Mouse (Mus musculus) MEL (cell line): Measurements from ENCODE around the gene Gm20388.

Experiments used
- CTCF ChIP-seq, 3 experiments: IDR thresholded peaks in 2 of 3; conservative IDR thresholded peaks in 1 of 3; 2 replicates each; pipeline ENCODE4 v1.5.1; 2011 to 2012; ENCODE audit warnings: low read length in 3 of 3, low read depth in 2 of 3, mild to moderate bottlenecking in 2 of 3, improper control_type of control experiment in 1 of 3, inconsistent platforms in 1 of 3, mixed read lengths in 1 of 3, moderate library complexity in 1 of 3; ENCODE audit not compliant: control insufficient read depth in 1 of 3, insufficient read depth in 1 of 3, poor library complexity in 1 of 3, severe bottlenecking in 1 of 3
- EP300 ChIP-seq, 2 experiments: IDR thresholded peaks; 2 replicates each; pipeline ENCODE4 v1.6.1; 2011; ENCODE audit warnings: improper control_type of control experiment in 2 of 2, low read length in 2 of 2, low read depth in 1 of 2, mild to moderate bottlenecking in 1 of 2
- MAZ ChIP-seq: IDR thresholded peaks from 2 replicates; pipeline ENCODE4 v1.6.1; 2012; ENCODE audit warnings: low read depth, mild to moderate bottlenecking, inconsistent platforms, low read length, improper control_type of control experiment
- MYC ChIP-seq: IDR thresholded peaks from 2 replicates; pipeline ENCODE4 v1.6.1; 2011; ENCODE audit warnings: low read depth, mild to moderate bottlenecking, low read length, improper control_type of control experiment, moderate library complexity
- POLR2A ChIP-seq, 2 experiments: IDR thresholded peaks; 2 replicates each; pipeline ENCODE4 v1.6.1; 2011 to 2012; ENCODE audit warnings: low read length in 2 of 2, mild to moderate bottlenecking in 2 of 2, control low read depth in 1 of 2, improper control_type of control experiment in 1 of 2, low read depth in 1 of 2, moderate library complexity in 1 of 2; ENCODE audit not compliant: control insufficient read depth in 1 of 2, insufficient read depth in 1 of 2, poor library complexity in 1 of 2
- SMC3 ChIP-seq: IDR thresholded peaks from 2 replicates; pipeline ENCODE4 v1.6.1; 2011; ENCODE audit warnings: low read depth, low read length, improper control_type of control experiment
- ZNF384 ChIP-seq: IDR thresholded peaks from 2 replicates; pipeline ENCODE4 v1.6.1; 2012; ENCODE audit warnings: low read depth, mild to moderate bottlenecking, inconsistent platforms, low read length, improper control_type of control experiment

DNA sequence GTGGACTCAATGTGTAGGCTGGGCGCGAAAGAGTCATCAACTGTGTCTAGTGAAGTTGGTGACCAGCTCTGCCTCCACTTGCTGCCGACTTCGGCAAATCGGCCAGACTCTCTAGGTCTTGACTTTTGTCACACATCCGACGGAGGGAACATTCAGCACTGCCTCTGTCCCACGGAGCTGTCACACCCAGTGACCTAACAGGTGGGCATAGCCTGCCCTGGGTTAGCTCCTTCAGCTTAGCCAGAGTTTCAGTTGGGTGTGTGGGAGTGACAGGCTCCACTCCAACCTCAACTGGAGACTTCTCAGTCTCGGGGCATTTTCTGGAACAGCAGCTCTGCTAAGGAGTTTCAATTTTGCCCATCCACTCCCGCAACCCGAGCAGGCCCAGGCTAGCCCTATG, 1223.9 kb downstream of the Gm20388 start:
- TF ChIP-seq MYC, result no peak
- no peak for TF ChIP-seq CTCF (IDR thresholded peaks at IDR 0.05 in 2 of 3, conservative IDR thresholded peaks at IDR 0.05 in 1 of 3; ENCODE audit: control insufficient read depth in 1 of 3, insufficient read depth in 1 of 3, low read depth in 2 of 3, low read length in 3 of 3, poor library complexity in 1 of 3, severe bottlenecking in 1 of 3)
- TF ChIP-seq SMC3, result no peak
- TF ChIP-seq ZNF384, result no peak
- no peak for TF ChIP-seq POLR2A (IDR thresholded peaks at IDR 0.05; ENCODE audit: control insufficient read depth in 1 of 2, insufficient read depth in 1 of 2, low read depth in 1 of 2, low read length in 2 of 2, poor library complexity in 1 of 2)
- no peak for TF ChIP-seq EP300 (IDR thresholded peaks at IDR 0.05; ENCODE audit: low read depth in 1 of 2, low read length in 2 of 2)
- TF ChIP-seq MAZ, result no peak
